Mouse (Mus musculus) CH12.LX (cell line): ENCODE data around the gene Hist1h3e. TPM values are rescaled to one million over a fixed set of nuclear protein-coding genes. Genes with fewer than 3 reads are reported as not detected.

Experiments used
- DNase-seq: peaks from one replicate; pipeline ENCODE4 v3.0.0-alpha.2; 2013; ENCODE audit errors: extremely low read depth
- H3K27ac ChIP-seq: 2 replicates; pipeline ENCODE4 v1.5.1; 2012; ENCODE audit warnings: low read depth, mild to moderate bottlenecking, control low read depth, moderate library complexity; ENCODE audit not compliant: insufficient read depth
- H3K27me3 ChIP-seq: replicated peaks from 2 replicates; pipeline ENCODE3; 2012; ENCODE audit warnings: inconsistent platforms
- H3K36me3 ChIP-seq, 2 experiments: replicated peaks in 1 of 2; 2 replicates each; pipeline versions ENCODE3 to v1.6.1; 2012; ENCODE audit warnings: inconsistent platforms in 1 of 2, low read length in 1 of 2, mild to moderate bottlenecking in 1 of 2, mixed read lengths in 1 of 2, moderate library complexity in 1 of 2; ENCODE audit not compliant: control insufficient read depth in 1 of 2, insufficient read depth in 1 of 2
- H3K4me1 ChIP-seq, 2 experiments: 2 replicates each; pipeline ENCODE4 v1.6.1; 2012; ENCODE audit warnings: inconsistent platforms in 1 of 2, moderate library complexity in 1 of 2; ENCODE audit not compliant: insufficient read depth in 2 of 2, control insufficient read depth in 1 of 2
- H3K4me2 ChIP-seq: 2 replicates; pipeline ENCODE4 v1.6.1; 2012; ENCODE audit warnings: low read depth, mild to moderate bottlenecking, control low read depth; ENCODE audit not compliant: poor library complexity, insufficient read depth, severe bottlenecking
- H3K4me3 ChIP-seq, 3 experiments: fragments of 150-350 bp in 1 of 3; sonication (generic) in 1 of 3; replicated peaks in 1 of 3; 2 replicates each; pipeline versions ENCODE3 to v1.5.1; 2011 to 2012; ENCODE audit warnings: low read depth in 2 of 3, low read length in 2 of 3, mild to moderate bottlenecking in 2 of 3, moderate library complexity in 2 of 3, control low read depth in 1 of 3, improper control_type of control experiment in 1 of 3, inconsistent platforms in 1 of 3, mixed read lengths in 1 of 3; ENCODE audit not compliant: poor library complexity in 1 of 3
- H3K79me2 ChIP-seq: replicated peaks from 2 replicates; pipeline ENCODE4 v1.6.1; 2012; ENCODE audit warnings: mild to moderate bottlenecking, moderate library complexity; ENCODE audit not compliant: control insufficient read depth, poor library complexity, insufficient read depth, severe bottlenecking; ENCODE audit errors: extremely low read depth
- H3K9ac ChIP-seq: 2 replicates; pipeline ENCODE4 v1.6.1; 2012; ENCODE audit warnings: low read depth, mild to moderate bottlenecking, control low read depth, moderate library complexity; ENCODE audit not compliant: insufficient read depth
- H3K9me3 ChIP-seq: replicated peaks from 2 replicates; pipeline ENCODE3; 2012; ENCODE audit warnings: low read length, inconsistent platforms, mixed read lengths
- BHLHE40 ChIP-seq: IDR thresholded peaks from 2 replicates; pipeline ENCODE4 v1.6.1; 2011; ENCODE audit warnings: mild to moderate bottlenecking, low read depth, low read length, improper control_type of control experiment
- CHD1 ChIP-seq: IDR thresholded peaks from 2 replicates; pipeline ENCODE4 v1.6.1; 2012; ENCODE audit warnings: low read depth, low read length, improper control_type of control experiment, inconsistent platforms
- CHD2 ChIP-seq: IDR thresholded peaks from 2 replicates; pipeline ENCODE4 v1.6.1; 2011; ENCODE audit warnings: low read length, improper control_type of control experiment
- CTCF ChIP-seq, 2 experiments: IDR thresholded peaks in 1 of 2; conservative IDR thresholded peaks in 1 of 2; 2 replicates each; pipeline ENCODE4 v1.5.1; 2011 to 2012; ENCODE audit warnings: low read depth in 2 of 2, low read length in 2 of 2, improper control_type of control experiment in 1 of 2, inconsistent platforms in 1 of 2, mild to moderate bottlenecking in 1 of 2, moderate library complexity in 1 of 2
- E2F4 ChIP-seq: IDR thresholded peaks from 2 replicates; pipeline ENCODE4 v1.6.1; 2011; ENCODE audit warnings: low read depth, low read length, improper control_type of control experiment; ENCODE audit not compliant: insufficient replicate concordance
- ELF1 ChIP-seq: IDR thresholded peaks from 2 replicates; pipeline ENCODE4 v1.6.1; 2014; ENCODE audit warnings: low read depth, mild to moderate bottlenecking, inconsistent platforms, low read length, improper control_type of control experiment
- EP300 ChIP-seq: IDR thresholded peaks from 2 replicates; pipeline ENCODE4 v1.6.1; 2011; ENCODE audit warnings: low read length, improper control_type of control experiment
- ETS1 ChIP-seq: conservative IDR thresholded peaks from 2 replicates; pipeline ENCODE4 v1.6.1; 2012; ENCODE audit warnings: low read depth, mild to moderate bottlenecking, inconsistent platforms, low read length, improper control_type of control experiment, moderate library complexity
- GABPA ChIP-seq: IDR thresholded peaks from 2 replicates; pipeline ENCODE4 v1.6.1; 2012; ENCODE audit warnings: low read depth, low read length, improper control_type of control experiment, inconsistent platforms; ENCODE audit not compliant: insufficient replicate concordance
- HCFC1 ChIP-seq: IDR thresholded peaks from 2 replicates; pipeline ENCODE4 v1.6.1; 2012; ENCODE audit warnings: low read depth, mild to moderate bottlenecking, inconsistent platforms, low read length, improper control_type of control experiment
- IRF4 ChIP-seq: IDR thresholded peaks from 2 replicates; pipeline ENCODE4 v1.6.1; 2014; ENCODE audit warnings: low read depth, mild to moderate bottlenecking, inconsistent platforms, low read length, improper control_type of control experiment
- JUN ChIP-seq: IDR thresholded peaks from 2 replicates; pipeline ENCODE4 v1.6.1; 2011; ENCODE audit warnings: low read depth, mild to moderate bottlenecking, low read length, improper control_type of control experiment, moderate library complexity; ENCODE audit not compliant: insufficient read depth
- JUND ChIP-seq: conservative IDR thresholded peaks from 2 replicates; pipeline ENCODE4 v1.6.1; 2011; ENCODE audit warnings: low read depth, low read length, improper control_type of control experiment
- KAT2A ChIP-seq: IDR thresholded peaks from 2 replicates; pipeline ENCODE4 v1.6.1; 2012; ENCODE audit warnings: low read length, improper control_type of control experiment, inconsistent platforms; ENCODE audit not compliant: insufficient replicate concordance
- MAFK ChIP-seq: IDR thresholded peaks from 2 replicates; pipeline ENCODE4 v1.6.1; 2011; ENCODE audit warnings: low read length, improper control_type of control experiment; ENCODE audit not compliant: insufficient replicate concordance
- MAX ChIP-seq: IDR thresholded peaks from 2 replicates; pipeline ENCODE4 v1.6.1; 2011; ENCODE audit warnings: low read length, improper control_type of control experiment
- MAZ ChIP-seq: IDR thresholded peaks from 2 replicates; pipeline ENCODE4 v1.6.1; 2012; ENCODE audit warnings: low read depth, mild to moderate bottlenecking, inconsistent platforms, low read length, improper control_type of control experiment, moderate library complexity
- MEF2A ChIP-seq: IDR thresholded peaks from 2 replicates; pipeline ENCODE4 v1.6.1; 2014; ENCODE audit warnings: low read depth, mild to moderate bottlenecking, inconsistent platforms, low read length, improper control_type of control experiment, borderline replicate concordance
- MXI1 ChIP-seq: IDR thresholded peaks from 2 replicates; pipeline ENCODE4 v1.6.1; 2011; ENCODE audit warnings: mild to moderate bottlenecking, low read depth, low read length, improper control_type of control experiment
- MYC ChIP-seq: IDR thresholded peaks from 2 replicates; pipeline ENCODE4 v1.6.1; 2011; ENCODE audit warnings: low read depth, mild to moderate bottlenecking, improper control_type of control experiment, low read length
- NELFE ChIP-seq: IDR thresholded peaks from 2 replicates; pipeline ENCODE4 v1.6.1; 2011; ENCODE audit warnings: low read depth, low read length, improper control_type of control experiment
- NRF1 ChIP-seq: IDR thresholded peaks from 2 replicates; pipeline ENCODE4 v1.6.1; 2014; ENCODE audit warnings: low read depth, mild to moderate bottlenecking, inconsistent platforms, low read length, improper control_type of control experiment, moderate library complexity
- PAX5 ChIP-seq: IDR thresholded peaks from 2 replicates; pipeline ENCODE4 v1.6.1; 2012; ENCODE audit warnings: low read length, inconsistent platforms, mixed read lengths
- POLR2A ChIP-seq: IDR thresholded peaks from 2 replicates; pipeline ENCODE4 v1.6.1; 2011; ENCODE audit warnings: low read depth, mild to moderate bottlenecking, improper control_type of control experiment, low read length
- POLR2AphosphoS2 ChIP-seq: IDR thresholded peaks from 2 replicates; pipeline ENCODE4 v1.6.1; 2011; ENCODE audit warnings: low read depth, low read length, improper control_type of control experiment
- RAD21 ChIP-seq: IDR thresholded peaks from 2 replicates; pipeline ENCODE4 v1.6.1; 2011; ENCODE audit warnings: low read depth, mild to moderate bottlenecking, low read length, improper control_type of control experiment, moderate library complexity
- RCOR1 ChIP-seq: conservative IDR thresholded peaks from 2 replicates; pipeline ENCODE4 v1.6.1; 2012; ENCODE audit warnings: low read depth, mild to moderate bottlenecking, inconsistent platforms, low read length, improper control_type of control experiment
- SIN3A ChIP-seq: IDR thresholded peaks from 2 replicates; pipeline ENCODE4 v1.6.1; 2012; ENCODE audit warnings: low read length, improper control_type of control experiment, inconsistent platforms
- SMC3 ChIP-seq: IDR thresholded peaks from 2 replicates; pipeline ENCODE4 v1.6.1; 2011; ENCODE audit warnings: low read depth, low read length, improper control_type of control experiment
- TBP ChIP-seq: conservative IDR thresholded peaks from 2 replicates; pipeline ENCODE4 v1.6.1; 2011; ENCODE audit warnings: low read depth, low read length, improper control_type of control experiment
- TCF12 ChIP-seq: IDR thresholded peaks from 2 replicates; pipeline ENCODE4 v1.6.1; 2014; ENCODE audit warnings: low read depth, mild to moderate bottlenecking, inconsistent platforms, low read length, improper control_type of control experiment
- UBTF ChIP-seq: IDR thresholded peaks from 2 replicates; pipeline ENCODE4 v1.6.1; 2012; ENCODE audit warnings: low read depth, mild to moderate bottlenecking, inconsistent platforms, low read length, improper control_type of control experiment, moderate library complexity
- USF1 ChIP-seq: IDR thresholded peaks from 2 replicates; pipeline ENCODE4 v1.6.1; 2014; ENCODE audit warnings: low read depth, mild to moderate bottlenecking, inconsistent platforms, low read length, improper control_type of control experiment
- USF2 ChIP-seq: conservative IDR thresholded peaks from 2 replicates; pipeline ENCODE4 v1.6.1; 2011; ENCODE audit warnings: low read depth, low read length, improper control_type of control experiment
- ZC3H11A ChIP-seq: IDR thresholded peaks from 2 replicates; pipeline ENCODE4 v1.6.1; 2012; ENCODE audit warnings: low read depth, mild to moderate bottlenecking, inconsistent platforms, low read length, improper control_type of control experiment
- ZKSCAN1 ChIP-seq: IDR thresholded peaks from 2 replicates; pipeline ENCODE4 v1.6.1; 2012; ENCODE audit warnings: low read depth, inconsistent platforms, low read length, improper control_type of control experiment, borderline replicate concordance
- ZMIZ1 ChIP-seq: IDR thresholded peaks from 2 replicates; pipeline ENCODE4 v1.6.1; 2012; ENCODE audit warnings: low read depth, mild to moderate bottlenecking, inconsistent platforms, low read length, improper control_type of control experiment
- ZNF384 ChIP-seq: IDR thresholded peaks from 2 replicates; pipeline ENCODE4 v1.6.1; 2012; ENCODE audit warnings: low read depth, low read length, improper control_type of control experiment, inconsistent platforms
- dilution Hi-C: fragments of 300-500 bp; cut with MboI; formaldehyde crosslinking; loops from 2 replicates; pipeline ENCODE4 v1.14.3; 2020; ENCODE audit warnings: low sequenced_read_pairs; ENCODE audit not compliant: extremely low pct_unique_long_range_greater_than_20kb, extremely low pct_ligation_motif_present
- in situ Hi-C: fragments of 300-500 bp; cut with MboI; formaldehyde crosslinking; loops from 3 replicates; pipeline ENCODE4 v1.14.3; 2019; ENCODE audit warnings: low sequenced_read_pairs, low pct_ligation_motif_present, low pct_unique_long_range_greater_than_20kb, mixed read lengths
- polyA plus RNA-seq: library from polyadenylated mRNA; unstranded; fragments of >175 nt; gene quantifications from 2 replicates; pipeline ENCODE4 v1.2.1, GENCODE M21; 2012; ENCODE audit warnings: low read depth; ENCODE audit not compliant: insufficient read length
- total RNA-seq, 2 experiments: library from RNA; depleted of rRNA; stranded (reverse); fragments of 300-350 nt in 1 of 2; fragments of >200 nt in 1 of 2; gene quantifications; 2 replicates each; pipeline ENCODE4 v1.2.3; 2012 to 2014

Gene Hist1h3e
- total and polyA plus RNA-seq, 3 experiments: 3.1 to 1,484 (median 24.2) TPM

GRCm38 (mm10) chr13:23524654-23525053 lies 37.5 kb downstream of the Hist1h3e start:
- no peaks in the 10 kb centered on the region for H3K9me3 ChIP-seq
- 0 out of 2 replicates have a peak, but pooled peaks have one; percentile 25 for TF ChIP-seq JUND
- TF ChIP-seq MAZ: no peak
- TF ChIP-seq TBP: no peak
- no peak for TF ChIP-seq JUN
- no peak for TF ChIP-seq POLR2A
- 0 out of 2 replicates have a peak, but pooled peaks have one; percentile 26 for TF ChIP-seq ELF1
- TF ChIP-seq MAX: no peak
- peak; percentile 86 for TF ChIP-seq RAD21
- TF ChIP-seq ZKSCAN1: no peak
- TF ChIP-seq ETS1: no peak
- TF ChIP-seq USF1: no peak
- TF ChIP-seq HCFC1: 0 out of 2 replicates have a peak, but pooled peaks have one; percentile 29
- TF ChIP-seq USF2: no peak
- TF ChIP-seq SMC3: peak; percentile 90
- peak; percentile 84 to 94 for TF ChIP-seq CTCF (conservative IDR thresholded peaks at IDR 0.05 in 1 of 2, IDR thresholded peaks at IDR 0.05 in 1 of 2; ENCODE audit: low read depth in 2 of 2, low read length in 2 of 2)
- no peak for TF ChIP-seq PAX5
- TF ChIP-seq ZC3H11A: peak; percentile 59; the same call in 1 of the 2 replicates
- no peak for TF ChIP-seq GABPA
- no peak for TF ChIP-seq EP300
- 0 out of 2 replicates have a peak, but pooled peaks have one; percentile 32 for TF ChIP-seq TCF12
- peak; percentile 50; the same call in 1 of the 2 replicates for TF ChIP-seq NELFE
- TF ChIP-seq CHD1: no peak
- no peak for TF ChIP-seq CHD2
- 0 out of 2 replicates have a peak, but pooled peaks have one; percentile 37 for TF ChIP-seq RCOR1
- TF ChIP-seq MYC: 0 out of 2 replicates have a peak, but pooled peaks have one; percentile 33
- TF ChIP-seq MEF2A: peak; percentile 33; the same call in 1 of the 2 replicates
- TF ChIP-seq MXI1: 0 out of 2 replicates have a peak, but pooled peaks have one; percentile 54
- TF ChIP-seq BHLHE40: peak; percentile 74
- TF ChIP-seq NRF1: no peak
- no peak for TF ChIP-seq POLR2AphosphoS2
- no peak; the same call in 1 of the 2 replicates for TF ChIP-seq IRF4
- TF ChIP-seq ZMIZ1: no peak
- no peak for TF ChIP-seq UBTF
- TF ChIP-seq E2F4: no peak
- TF ChIP-seq KAT2A: no peak
- peak; percentile 89 for TF ChIP-seq ZNF384
- TF ChIP-seq MAFK: 0 out of 2 replicates have a peak, but pooled peaks have one; percentile 12
- TF ChIP-seq SIN3A: peak; percentile 78
- no peak overlapping the region for H3K27ac ChIP-seq
- H3K9ac ChIP-seq: no peak overlapping the region
- H3K4me1 ChIP-seq: peaks cover 5 to 56% of the 10 kb centered on the region in 2 experiments; a peak in 3 of 4 replicates
- H3K79me2 ChIP-seq: no peaks in the 10 kb centered on the region
- no peaks in the 10 kb centered on the region for H3K36me3 ChIP-seq
- dilution Hi-C loops (no loop called here), in situ Hi-C loops (loop anchor here (5.0 to 25.0 kb wide), 3 partner anchors 92 to 1587 kb away; partner anchors contain the start of genes Hist1h2ah, Hist1h2bk and Zfp184)
- H3K4me2 ChIP-seq: peak overlapping the region; percentile 96
- no peaks in the 10 kb centered on the region for H3K27me3 ChIP-seq
- DNase-seq: peak; percentile 90
- H3K4me3 ChIP-seq: no peak overlapping the region
